Mouse (Mus musculus) liver, embryonic 14.5 days (tissue): ENCODE measurements around the gene Pip5k1c. TPM values are rescaled to one million over a fixed set of nuclear protein-coding genes. Genes with fewer than 3 reads are reported as not detected.

ENCODE experiments used
- ATAC-seq: fragments of 200-750 bp; cut with Nextera tagmentation; 2 replicates; pipeline ENCODE4 v1.8.0; 2017; ENCODE audit warnings: moderate number of reproducible peaks, mild to moderate bottlenecking, moderate library complexity; ENCODE audit not compliant: insufficient read depth
- DNase-seq, 3 experiments: peaks; one replicate each; pipeline ENCODE4 v3.0.0-alpha.2; 2012 to 2013; ENCODE audit warnings: low read depth in 3 of 3, low spot score in 3 of 3
- H3K27ac ChIP-seq: fragments of 300-500 bp; sonication (generic); 2 replicates; pipeline ENCODE4 v1.5.1; 2014; ENCODE audit warnings: moderate library complexity, mild to moderate bottlenecking, control low read depth, inconsistent platforms
- H3K27me3 ChIP-seq: fragments of 300-500 bp; sonication (generic); 2 replicates; pipeline ENCODE4 v1.6.1; 2014; ENCODE audit warnings: mild to moderate bottlenecking, low read length, moderate library complexity; ENCODE audit not compliant: control insufficient read depth, insufficient read depth
- H3K36me3 ChIP-seq: fragments of 300-500 bp; sonication (generic); replicated peaks from 2 replicates; pipeline ENCODE4 v1.6.1; 2014; ENCODE audit warnings: low read depth; ENCODE audit not compliant: control insufficient read depth, insufficient read depth
- H3K4me1 ChIP-seq, 2 experiments: fragments of 200-500 bp in 1 of 2; fragments of 300-500 bp in 1 of 2; sonication (generic) in 1 of 2; replicated peaks; 2 replicates each; pipeline ENCODE4 v1.6.1; 2012 to 2014; ENCODE audit warnings: antibody characterized with exemption in 1 of 2, inconsistent platforms in 1 of 2, low read length in 1 of 2; ENCODE audit not compliant: control insufficient read depth in 2 of 2, insufficient read depth in 2 of 2
- H3K4me2 ChIP-seq: fragments of 300-500 bp; sonication (generic); 2 replicates; pipeline ENCODE4 v1.6.1; 2014; ENCODE audit warnings: low read depth, mild to moderate bottlenecking, control low read depth, moderate library complexity
- H3K4me3 ChIP-seq, 2 experiments: fragments of 200-500 bp in 1 of 2; fragments of 300-500 bp in 1 of 2; sonication (generic) in 1 of 2; 2 replicates each; pipeline ENCODE4 v1.5.1; 2012 to 2014; ENCODE audit warnings: low read depth in 2 of 2, low read length in 2 of 2, mild to moderate bottlenecking in 2 of 2, control low read depth in 1 of 2, inconsistent platforms in 1 of 2, moderate library complexity in 1 of 2; ENCODE audit not compliant: insufficient read depth in 1 of 2
- H3K9ac ChIP-seq: fragments of 300-500 bp; sonication (generic); replicated peaks from 2 replicates; pipeline ENCODE4 v1.6.1; 2014; ENCODE audit warnings: mild to moderate bottlenecking, control low read depth, moderate library complexity
- H3K9me3 ChIP-seq: fragments of 300-500 bp; sonication (generic); 2 replicates; pipeline ENCODE4 v1.6.1; 2016; ENCODE audit warnings: low read length, mixed read lengths; ENCODE audit not compliant: control insufficient read depth
- CTCF ChIP-seq: IDR thresholded peaks from 2 replicates; pipeline ENCODE4 v1.5.1; 2016; ENCODE audit warnings: antibody characterized with exemption, low read depth, control low read depth
- EP300 ChIP-seq: IDR thresholded peaks from 2 replicates; pipeline ENCODE4 v1.6.1; 2016; ENCODE audit warnings: antibody characterized with exemption, low read depth
- WGBS: fragments of 180-500 bp; shearing (Covaris S2); extraction: QIAGEN DNeasy Blood & Tissue Kit; methylation state at CpG from one replicate; pipeline ENCODE4 v1.1.7; 2014; ENCODE audit not compliant: insufficient replicate concordance; 5-methylcytosine and 5-hydroxymethylcytosine counted together
- polyA plus RNA-seq, 2 experiments: library from polyadenylated mRNA; depleted of rRNA in 1 of 2; stranded (reverse) in 1 of 2; unstranded in 1 of 2; fragments of >200 nt; fragmentation: Nextera tagmentation in 1 of 2; extraction: Ambion mirVana in 1 of 2; gene quantifications; 2 replicates each; pipeline versions ENCODE4 v1.2.1 to v1.2.3; 2012 to 2014

The Pip5k1c gene
- polyA plus RNA-seq, 2 experiments: 10.5 to 12.8 TPM

GRCm38 (mm10) chr10:81363436-81364346 is 70.9 kb downstream of the Pip5k1c start:
- Histone ChIP-seq H3K9ac (peak overlapping the region; percentile 71), H3K36me3 (peaks cover 50% of the 10 kb centered on the region), H3K9me3 (no peaks in the 10 kb centered on the region), H3K4me2 (peak overlapping the region; percentile 82), H3K4me3 (peak overlapping the region in 1 of 2 experiments; percentile 18; a peak in 2 of 4 replicates), H3K27me3 (no peaks in the 10 kb centered on the region), H3K4me1 (peaks cover 55% of the 10 kb centered on the region in 2 experiments), H3K27ac (peak overlapping the region; percentile 86)
- 60% methylated on average over 54 of the region's 54 CpGs for WGBS
- TF ChIP-seq EP300 (no peak), CTCF (no peak)
- DNase-seq (no peak), ATAC-seq (0 out of 2 replicates have a peak, but pooled peaks have one; percentile 9)

- Histone ChIP-seq H3K4me3 (no peak overlapping the region), H3K4me1 (peaks cover 46 to 49% of the 10 kb centered on the region in 2 experiments), H3K9ac (no peak overlapping the region), H3K9me3 (no peaks in the 10 kb centered on the region), H3K27ac (peak overlapping the region; percentile 45), H3K27me3 (no peaks in the 10 kb centered on the region), H3K4me2 (peak overlapping the region; percentile 82; the same call in 1 of the 2 replicates), H3K36me3 (peaks cover 60% of the 10 kb centered on the region)
- no peak for TF ChIP-seq EP300
- TF ChIP-seq CTCF: no peak
- ATAC-seq (no peak), DNase-seq (no peak)
- WGBS: 50% methylated on average over 28 of the region's 28 CpGs
Measured at GRCm38 (mm10) chr10:81364666-81365065, 71.9 kb downstream of the Pip5k1c start.

DNA sequence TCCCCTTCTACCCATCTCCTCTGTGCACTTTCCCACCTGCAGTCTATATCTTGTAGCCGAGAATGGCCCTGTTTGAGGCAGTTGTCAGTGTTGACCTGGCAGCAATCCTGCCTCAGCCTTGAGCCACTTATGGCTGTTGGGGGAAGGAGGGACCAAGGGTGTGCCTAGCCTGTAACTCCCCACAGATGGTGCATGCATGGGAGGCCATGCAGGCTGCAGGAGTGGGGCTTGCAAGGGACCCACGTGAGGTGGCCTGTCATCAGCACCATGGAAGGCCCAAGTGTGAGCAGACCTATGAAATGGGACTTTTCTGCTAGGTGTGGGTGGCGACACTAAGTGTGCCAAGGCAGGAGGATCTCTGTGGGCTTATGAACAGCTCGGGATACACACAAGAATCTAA is 72.3 kb downstream of the Pip5k1c start:
- no peak for DNase-seq
- H3K9me3 ChIP-seq: no peaks in the 10 kb centered on the region
- H3K27me3 ChIP-seq: no peaks in the 10 kb centered on the region
- no peak for TF ChIP-seq EP300
- no peak for TF ChIP-seq CTCF
- 48% methylated on average over 4 of the region's 4 CpGs for WGBS
- peak overlapping the region; percentile 45 for H3K27ac ChIP-seq
- H3K9ac ChIP-seq: no peak overlapping the region
- no peak for ATAC-seq
- H3K4me1 ChIP-seq: peaks cover 43 to 49% of the 10 kb centered on the region in 2 experiments
- no peak overlapping the region for H3K4me2 ChIP-seq
- H3K4me3 ChIP-seq: no peak overlapping the region
- peaks cover 64% of the 10 kb centered on the region for H3K36me3 ChIP-seq

DNA sequence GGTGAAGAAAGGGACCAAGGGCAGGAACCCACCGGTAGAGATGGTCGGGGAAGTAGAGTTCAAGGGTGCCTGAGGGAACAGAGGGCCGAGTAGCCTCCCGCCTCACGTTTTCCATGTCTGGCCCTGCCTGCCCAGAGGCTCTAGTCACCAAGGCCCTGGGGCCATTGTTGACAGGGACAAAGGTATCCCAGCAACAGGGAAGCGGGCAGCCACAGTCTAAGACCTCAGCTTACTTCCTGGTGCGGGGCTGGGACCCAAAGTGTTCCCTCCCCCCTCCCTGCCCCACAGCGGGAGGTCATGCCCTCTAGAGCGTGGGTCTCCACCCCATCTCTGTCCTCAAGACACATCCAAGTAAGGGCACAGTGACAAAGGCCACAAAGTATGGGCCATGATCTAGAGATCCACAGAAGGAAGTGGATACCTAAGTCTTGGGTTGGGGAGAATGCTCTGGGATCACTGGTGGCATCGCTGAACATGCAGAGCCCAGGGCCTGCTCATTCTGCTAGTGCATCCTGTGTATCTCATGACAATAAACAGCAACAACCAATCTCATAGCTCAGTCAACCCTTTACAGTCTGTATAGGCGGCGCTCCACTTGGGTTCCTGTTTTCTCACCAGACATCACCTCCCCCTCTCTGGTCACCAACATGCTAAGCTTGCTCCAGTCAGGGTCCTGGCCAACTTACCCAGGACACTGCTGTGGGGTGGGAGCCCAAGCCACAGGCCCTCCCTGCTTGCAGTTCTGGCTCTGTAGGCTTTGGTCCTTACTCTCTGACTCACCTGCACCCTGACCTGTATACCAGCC is 73.1 kb downstream of the Pip5k1c start, which contains the start of gene 4930404N11Rik:
Gene 4930404N11Rik (minus strand): TSS at position 145 of the 805 bp plus-strand sequence.
- Histone ChIP-seq H3K4me2 (peak within 1 kb of the TSS; percentile 82; the same call in 1 of the 2 replicates), H3K9ac (no peak within 1 kb of the TSS), H3K4me3 (no peak within 1 kb of the TSS), H3K4me1 (peaks cover 35 to 46% of the 10 kb centered on the region in 2 experiments), H3K36me3 (peaks cover 70% of the 10 kb centered on the region), H3K9me3 (no peaks in the 10 kb centered on the region), H3K27ac (peak within 1 kb of the TSS; percentile 45), H3K27me3 (no peaks in the 10 kb centered on the region)
- ATAC-seq (no peak; the same call in 1 of the 2 replicates), DNase-seq (no peak)
- WGBS: 28% methylated on average over 12 of the region's 12 CpGs
- peak; percentile 2; the same call in 1 of the 2 replicates for TF ChIP-seq CTCF
- TF ChIP-seq EP300: no peak; the same call in 1 of the 2 replicates
